Mouse (Mus musculus) limb, embryonic 15.5 days (tissue): Measurements from ENCODE around the gene Gm20388. TPM values are rescaled to one million over a fixed set of nuclear protein-coding genes. Genes with fewer than 3 reads are reported as not detected.
"Not testable (repeated sequence)": the region's sequence is repeated elsewhere in the genome, so short reads cannot be mapped to it uniquely, and the experiment has no call there.

Source experiments
- ATAC-seq: fragments of 200-750 bp; cut with Nextera tagmentation; 2 replicates; pipeline ENCODE4 v1.8.0; 2017; ENCODE audit warnings: low read depth, moderate TSS enrichment; ENCODE audit not compliant: insufficient number of reproducible peaks, low FRiP score, low TSS enrichment
- H3K27ac ChIP-seq: fragments of 300-500 bp; sonication (generic); 2 replicates; pipeline ENCODE4 v1.5.1; 2015; ENCODE audit warnings: moderate library complexity, mild to moderate bottlenecking, inconsistent platforms
- H3K27me3 ChIP-seq: fragments of 300-500 bp; sonication (generic); 2 replicates; pipeline ENCODE4 v1.6.1; 2015; ENCODE audit warnings: inconsistent platforms
- H3K36me3 ChIP-seq: fragments of 300-500 bp; sonication (generic); 2 replicates; pipeline ENCODE4 v1.6.1; 2015; ENCODE audit warnings: inconsistent platforms
- H3K4me1 ChIP-seq: fragments of 300-500 bp; sonication (generic); 2 replicates; pipeline ENCODE4 v1.6.1; 2015; ENCODE audit warnings: inconsistent platforms
- H3K4me2 ChIP-seq: fragments of 300-500 bp; sonication (generic); 2 replicates; pipeline ENCODE4 v1.6.1; 2015; ENCODE audit warnings: mild to moderate bottlenecking, inconsistent platforms
- H3K4me3 ChIP-seq: fragments of 300-500 bp; sonication (generic); 2 replicates; pipeline ENCODE4 v1.5.1; 2015; ENCODE audit warnings: mild to moderate bottlenecking, inconsistent platforms
- H3K9ac ChIP-seq: fragments of 300-500 bp; sonication (generic); 2 replicates; pipeline ENCODE4 v1.6.1; 2015; ENCODE audit warnings: inconsistent platforms
- H3K9me3 ChIP-seq: fragments of 300-500 bp; sonication (generic); 2 replicates; pipeline ENCODE4 v1.6.1; 2016; ENCODE audit warnings: inconsistent platforms
- WGBS: fragments of 180-500 bp; shearing (Covaris S2); methylation state at CpG from one replicate; pipeline ENCODE4 v1.1.7; 2015; 5-methylcytosine and 5-hydroxymethylcytosine counted together
- polyA plus RNA-seq: library from polyadenylated mRNA; unstranded; fragments of >200 nt; fragmentation: Nextera tagmentation; extraction: Ambion mirVana; gene quantifications from 2 replicates; pipeline ENCODE4 v1.2.1, GENCODE M21; 2015

Gm20388 gene
- polyA plus RNA-seq, 1 experiment from 2014 or later = 4.9 TPM

GRCm38 (mm10) chr8:123097786-123098584 lies 3187.3 kb downstream of the Gm20388 start:
- no peak for ATAC-seq
- H3K36me3 ChIP-seq = peaks cover 48% of the 10 kb centered on the region
- 77% methylated on average over 12 of the region's 12 CpGs for WGBS
- no peak overlapping the region for H3K4me2 ChIP-seq
- 0 out of 2 replicates have a peak, but pooled peaks cover 4% of the 10 kb centered on the region for H3K4me1 ChIP-seq
- no peaks in the 10 kb centered on the region for H3K9me3 ChIP-seq
- no peak overlapping the region for H3K4me3 ChIP-seq
- no peak overlapping the region for H3K27ac ChIP-seq
- no peak overlapping the region for H3K9ac ChIP-seq
- no peaks in the 10 kb centered on the region for H3K27me3 ChIP-seq

GRCm38 (mm10) chr8:123100288-123100687 lies 3189.6 kb downstream of the Gm20388 start:
- Histone ChIP-seq H3K4me2 (no peak overlapping the region), H3K27ac (peak overlapping the region; percentile 72), H3K4me3 (no peak overlapping the region), H3K9ac (no peak overlapping the region), H3K27me3 (no peaks in the 10 kb centered on the region), H3K9me3 (no peaks in the 10 kb centered on the region), H3K36me3 (peaks cover 47% of the 10 kb centered on the region), H3K4me1 (peaks cover 17% of the 10 kb centered on the region)
- ATAC-seq = 0 out of 2 replicates have a peak, but pooled peaks have one; percentile 27
- WGBS = 33% methylated on average over 8 of the region's 8 CpGs

GRCm38 (mm10) chr8:123101244-123101643 lies 3190.6 kb downstream of the Gm20388 start:
- Histone ChIP-seq H3K36me3 (peaks cover 48% of the 10 kb centered on the region), H3K4me2 (peak overlapping the region; percentile 81; the same call in 1 of the 2 replicates), H3K27ac (no peak overlapping the region), H3K4me3 (peak overlapping the region; percentile 67; the same call in 1 of the 2 replicates), H3K9me3 (no peaks in the 10 kb centered on the region), H3K9ac (peak overlapping the region; percentile 57), H3K27me3 (no peaks in the 10 kb centered on the region), H3K4me1 (peaks cover 17% of the 10 kb centered on the region)
- ATAC-seq = no peak
- 68% methylated on average over 4 of the region's 4 CpGs for WGBS

- Histone ChIP-seq H3K27ac (peak within 1 kb of the TSS; percentile 96), H3K4me2 (peak within 1 kb of the TSS; percentile 81), H3K4me3 (peak within 1 kb of the TSS; percentile 67), H3K9ac (peak within 1 kb of the TSS; percentile 90), H3K9me3 (no peaks in the 10 kb centered on the region), H3K27me3 (no peaks in the 10 kb centered on the region), H3K36me3 (peaks cover 44% of the 10 kb centered on the region), H3K4me1 (peaks cover 17% of the 10 kb centered on the region)
- peak; percentile 91 for ATAC-seq
- WGBS = 1% methylated on average over 56 of the region's 56 CpGs
Measured at GRCm38 (mm10) chr8:123101735-123102685, 3191.4 kb downstream of the Gm20388 start, which contains the start of gene Rpl13. Gene Rpl13, plus strand, starts transcription at chr8:123102350.

GRCm38 (mm10) chr8:123102855-123103254 lies 3192.2 kb downstream of the Gm20388 start:
- Histone ChIP-seq H3K4me3 (peak overlapping the region; percentile 67), H3K4me1 (peaks cover 17% of the 10 kb centered on the region), H3K27ac (peak overlapping the region; percentile 96), H3K4me2 (peak overlapping the region; percentile 81), H3K36me3 (peaks cover 35% of the 10 kb centered on the region), H3K9ac (peak overlapping the region; percentile 90)
- H3K9me3 ChIP-seq, H3K27me3 ChIP-seq, ATAC-seq: not testable (repeated sequence)
- WGBS = 6% methylated on average over 26 of the region's 26 CpGs

GRCm38 (mm10) chr8:123103285-123103684 lies 3192.6 kb downstream of the Gm20388 start:
- Histone ChIP-seq H3K4me1 (peaks cover 17% of the 10 kb centered on the region), H3K36me3 (peaks cover 31% of the 10 kb centered on the region), H3K4me3 (peak overlapping the region; percentile 67), H3K9ac (peak overlapping the region; percentile 90), H3K4me2 (peak overlapping the region; percentile 81), H3K27me3 (no peaks in the 10 kb centered on the region), H3K9me3 (no peaks in the 10 kb centered on the region), H3K27ac (peak overlapping the region; percentile 96)
- 15% methylated on average over 15 of the region's 15 CpGs for WGBS
- no peak for ATAC-seq

- no peaks in the 10 kb centered on the region for H3K27me3 ChIP-seq
- 73% methylated on average over 6 of the region's 6 CpGs for WGBS
- H3K27ac ChIP-seq = peak overlapping the region; percentile 96
- H3K4me3 ChIP-seq = peak overlapping the region; percentile 67
- no peak overlapping the region for H3K9ac ChIP-seq
- no peaks in the 10 kb centered on the region for H3K9me3 ChIP-seq
- ATAC-seq = no peak
- H3K4me2 ChIP-seq = peak overlapping the region; percentile 81
- peaks cover 27% of the 10 kb centered on the region for H3K36me3 ChIP-seq
- H3K4me1 ChIP-seq = peaks cover 17% of the 10 kb centered on the region
Measured at GRCm38 (mm10) chr8:123104046-123104767, 3193.6 kb downstream of the Gm20388 start.

GRCm38 (mm10) chr8:123105553-123106326 lies 3195.1 kb downstream of the Gm20388 start:
- no peak for ATAC-seq

GRCm38 (mm10) chr8:123106531-123106930 lies 3195.9 kb downstream of the Gm20388 start:
- 46% methylated on average over 2 of the region's 2 CpGs for WGBS
- Histone ChIP-seq H3K27ac (no peak overlapping the region), H3K27me3 (no peaks in the 10 kb centered on the region), H3K4me1 (peaks cover 16% of the 10 kb centered on the region), H3K9ac (no peak overlapping the region), H3K9me3 (no peaks in the 10 kb centered on the region), H3K36me3 (peaks cover 27% of the 10 kb centered on the region), H3K4me3 (no peak overlapping the region), H3K4me2 (no peak overlapping the region)
- ATAC-seq = no peak

More at GRCm38 (mm10) chr8:123105553-123106326, 3195.1 kb downstream of the Gm20388 start:
- Histone ChIP-seq H3K4me1 (peaks cover 17% of the 10 kb centered on the region), H3K4me3 (no peak overlapping the region), H3K27ac (no peak overlapping the region), H3K27me3 (no peaks in the 10 kb centered on the region), H3K9ac (no peak overlapping the region), H3K36me3 (peaks cover 27% of the 10 kb centered on the region), H3K9me3 (no peaks in the 10 kb centered on the region), H3K4me2 (no peak overlapping the region)
- 70% methylated on average over 5 of the region's 5 CpGs for WGBS

GRCm38 (mm10) chr8:123108010-123108409 lies 3197.4 kb downstream of the Gm20388 start:
- WGBS = 75% methylated on average over 1 of the region's 1 CpGs
- Histone ChIP-seq H3K4me1 (peaks cover 13% of the 10 kb centered on the region), H3K9ac (no peak overlapping the region), H3K27ac (no peak overlapping the region), H3K36me3 (peaks cover 27% of the 10 kb centered on the region), H3K4me3 (no peak overlapping the region), H3K9me3 (no peaks in the 10 kb centered on the region), H3K27me3 (no peaks in the 10 kb centered on the region), H3K4me2 (no peak overlapping the region)
- no peak for ATAC-seq
